Mouse (Mus musculus) liver, adult (tissue): ENCODE results near the gene Gm47791.

ENCODE experiments used
- GATA4 ChIP-seq: IDR thresholded peaks from 2 replicates; pipeline ENCODE4 v1.6.1; 2014; ENCODE audit warnings: mild to moderate bottlenecking, low read length; ENCODE audit not compliant: insufficient replicate concordance

The Gm47791 gene

GRCm38 (mm10) chr1:82771022-82771586 is at the start of gene Gm47791:
Gene Gm47791 (minus strand): TSS chr1:82771243.
- no peak for TF ChIP-seq GATA4

GRCm38 (mm10) chr1:82820626-82821186 is 49.7 kb upstream of the Gm47791 start:
- no peak for TF ChIP-seq GATA4

GRCm38 (mm10) chr1:82820179-82820578 is 49.1 kb upstream of the Gm47791 start:
- TF ChIP-seq GATA4, result no peak

GRCm38 (mm10) chr1:82819366-82819765 is 48.3 kb upstream of the Gm47791 start:
- TF ChIP-seq GATA4, result no peak

- no peak; the same call in 1 of the 2 replicates for TF ChIP-seq GATA4
Observed at GRCm38 (mm10) chr1:82815941-82816716, 45.1 kb upstream of the Gm47791 start.

GRCm38 (mm10) chr1:82811766-82812165 is 40.7 kb upstream of the Gm47791 start:
- TF ChIP-seq GATA4, result no peak

GRCm38 (mm10) chr1:82808564-82808963 is 37.5 kb upstream of the Gm47791 start:
- TF ChIP-seq GATA4, result no peak

- no peak for TF ChIP-seq GATA4
Observed at GRCm38 (mm10) chr1:82807206-82807605, 36.2 kb upstream of the Gm47791 start.

- TF ChIP-seq GATA4, result no peak
Observed at GRCm38 (mm10) chr1:82806391-82806790, 35.3 kb upstream of the Gm47791 start.

GRCm38 (mm10) chr1:82804059-82804458 is 33.0 kb upstream of the Gm47791 start:
- no peak for TF ChIP-seq GATA4

- TF ChIP-seq GATA4, result no peak
Observed at GRCm38 (mm10) chr1:82803608-82804007, 32.6 kb upstream of the Gm47791 start.

GRCm38 (mm10) chr1:82801105-82801783 is 30.2 kb upstream of the Gm47791 start:
- no peak for TF ChIP-seq GATA4

GRCm38 (mm10) chr1:82798922-82799321 is 27.9 kb upstream of the Gm47791 start:
- no peak for TF ChIP-seq GATA4

GRCm38 (mm10) chr1:82798304-82798703 is 27.3 kb upstream of the Gm47791 start:
- TF ChIP-seq GATA4, result no peak

- no peak for TF ChIP-seq GATA4
Observed at GRCm38 (mm10) chr1:82797088-82797487, 26.0 kb upstream of the Gm47791 start.
